Mouse (Mus musculus) Muller cell, postnatal 12 days (primary cell): ENCODE data around the gene Olfr202.
"Not testable (repeated sequence)": the region's sequence is repeated elsewhere in the genome, so short reads cannot be mapped to it uniquely, and the experiment has no call there.

ENCODE experiments used
- DNase-seq: peaks from one replicate; pipeline ENCODE4 v3.0.0-alpha.2; 2015; ENCODE audit errors: inconsistent ontology term

The Olfr202 gene

DNA sequence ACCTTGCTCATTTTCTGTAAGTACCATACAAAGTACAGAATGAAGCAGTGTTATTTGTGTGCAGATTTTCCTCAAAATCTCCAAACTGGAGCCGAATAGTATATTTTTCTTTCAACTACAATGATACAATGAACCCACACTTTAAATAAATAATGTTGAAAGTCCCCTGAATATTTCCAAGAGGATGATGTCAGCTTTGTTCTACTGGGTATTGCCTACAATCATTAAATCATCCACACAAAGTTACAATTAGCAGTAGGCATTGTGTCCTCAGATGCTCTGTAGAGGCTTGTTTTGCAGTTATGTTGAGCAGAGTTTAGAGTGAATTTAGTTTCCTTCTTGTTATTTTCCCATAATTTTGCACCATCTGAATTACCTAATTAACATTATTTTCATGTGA is at the start of gene Olfr202:
TSS of gene Olfr202 (minus strand) at position 101 of the 400 bp plus-strand sequence.
- DNase-seq: no peak

DNA sequence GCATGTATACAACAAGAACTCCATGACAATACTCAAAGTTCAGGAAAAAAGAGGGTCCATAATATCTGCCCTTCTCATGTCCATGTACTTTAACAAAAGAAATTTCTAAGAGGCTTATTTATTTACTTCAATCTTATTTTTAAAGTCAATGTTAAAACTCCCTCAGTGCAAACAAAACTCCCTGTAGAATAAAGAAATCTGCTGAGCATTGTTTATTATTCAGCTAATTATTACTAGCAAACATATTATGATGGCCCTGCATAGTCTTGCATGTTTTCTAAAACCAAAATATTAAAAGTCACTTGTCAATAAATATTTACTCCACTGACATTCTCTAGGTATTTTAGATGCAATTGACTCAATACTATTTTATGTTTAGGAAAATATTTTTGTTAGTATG is 44.4 kb upstream of the Olfr202 start, which contains the start of gene Olfr205:
TSS of gene Olfr205 (minus strand) at position 101 of the 400 bp plus-strand sequence.
- no peak for DNase-seq

DNA sequence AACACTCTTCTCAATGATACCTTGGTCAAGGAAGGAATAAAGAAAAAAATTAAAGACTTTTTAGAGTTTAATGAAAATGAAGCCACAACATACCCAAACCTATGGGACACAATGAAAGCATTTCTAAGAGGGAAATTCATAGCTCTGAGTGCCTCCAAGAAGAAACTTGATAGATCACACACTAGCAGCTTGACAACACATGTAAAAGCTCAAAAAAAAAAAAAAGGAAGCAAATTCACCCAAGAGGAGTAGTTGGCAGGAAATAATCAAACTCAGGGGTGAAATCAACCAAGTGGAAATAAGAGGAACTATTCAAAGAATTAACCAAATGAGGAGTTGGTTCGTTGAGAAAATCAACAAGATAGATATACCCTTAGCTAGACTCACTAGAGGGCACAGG is 36.7 kb upstream of the Olfr202 start:
- not testable (repeated sequence) for DNase-seq

DNA sequence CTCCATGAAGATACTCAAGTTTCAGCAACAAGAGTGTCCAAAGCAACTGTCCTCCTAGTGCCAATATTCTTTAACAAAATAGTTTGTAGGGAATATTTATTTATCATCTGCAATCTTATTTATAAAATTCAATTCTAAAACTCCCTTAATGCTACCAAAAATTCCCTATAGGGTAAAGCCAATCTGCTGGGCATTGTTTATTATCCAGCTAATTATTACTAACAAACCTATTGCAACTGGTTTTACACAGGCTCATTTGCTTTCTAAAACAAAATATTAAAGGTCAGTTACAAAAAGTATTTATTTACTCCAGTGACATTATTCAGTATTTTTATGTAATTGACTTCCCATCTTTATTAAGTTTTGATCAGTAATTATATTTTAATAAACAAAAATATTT is 31.6 kb upstream of the Olfr202 start, which contains the start of gene Olfr204:
TSS of gene Olfr204 (minus strand) at position 101 of the 400 bp plus-strand sequence.
- DNase-seq: no peak

DNA sequence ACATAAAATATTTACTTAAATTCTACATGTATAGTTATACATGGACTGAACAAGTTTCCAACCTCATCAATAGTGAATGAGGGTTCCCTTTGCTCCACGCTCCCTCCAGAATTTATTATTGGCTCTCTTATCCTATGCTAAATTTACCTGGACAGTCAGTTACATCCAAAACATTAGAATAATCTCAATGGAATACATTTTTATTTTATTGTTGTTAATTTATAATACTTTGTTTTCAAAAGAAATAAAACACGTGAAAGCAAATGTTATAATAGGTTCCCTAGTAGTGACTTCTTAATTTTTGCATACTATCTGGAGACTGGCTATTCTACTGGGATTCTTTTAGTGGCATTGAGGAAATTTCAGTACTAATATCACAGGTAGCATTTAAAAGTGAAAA is 12.0 kb upstream of the Olfr202 start, which contains the start of gene Olfr203:
TSS of gene Olfr203 (plus strand) at position 301 of the 400 bp plus-strand sequence.
- no peak for DNase-seq

DNA sequence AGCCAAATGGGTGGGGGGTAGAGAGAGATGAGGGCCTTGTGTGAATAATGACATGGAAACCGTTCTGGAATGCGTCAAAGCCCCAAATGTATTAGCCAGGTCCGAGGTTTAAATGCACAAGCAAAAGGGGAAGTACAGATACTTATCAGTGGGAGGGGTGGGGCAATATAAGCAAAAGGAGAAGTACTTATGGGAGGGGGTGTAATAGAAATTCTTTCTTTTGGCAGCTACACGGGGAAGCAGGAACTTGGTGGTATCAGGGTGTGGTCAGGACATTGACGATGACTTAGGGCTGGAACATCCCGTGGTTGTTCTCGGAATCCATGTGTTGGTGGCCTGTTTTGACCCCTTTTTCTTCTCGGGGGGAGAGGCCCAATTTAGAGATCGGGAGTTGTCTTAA is 983 bp upstream of the Olfr202 start:
- not testable (repeated sequence) for DNase-seq

DNA sequence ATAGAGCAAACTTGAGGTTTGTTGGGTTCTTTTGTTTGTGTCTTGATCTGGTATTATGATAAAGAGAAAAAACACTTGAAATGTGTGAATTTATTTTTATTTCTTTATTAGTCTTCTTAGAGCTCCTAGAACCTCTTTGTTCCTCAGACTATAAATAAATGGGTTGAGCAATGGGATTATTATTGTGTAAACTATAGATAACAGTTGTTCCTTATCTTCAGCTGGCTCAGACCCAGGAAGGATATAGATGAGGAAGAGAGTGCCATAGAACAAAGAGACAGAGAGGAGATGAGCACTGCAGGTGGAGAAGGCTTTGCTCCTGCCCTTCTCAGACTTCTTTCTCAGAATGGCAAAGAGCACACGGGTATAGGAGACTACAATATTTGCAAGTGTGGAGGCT is 3.1 kb downstream of the Olfr202 start:
- no peak for DNase-seq

DNA sequence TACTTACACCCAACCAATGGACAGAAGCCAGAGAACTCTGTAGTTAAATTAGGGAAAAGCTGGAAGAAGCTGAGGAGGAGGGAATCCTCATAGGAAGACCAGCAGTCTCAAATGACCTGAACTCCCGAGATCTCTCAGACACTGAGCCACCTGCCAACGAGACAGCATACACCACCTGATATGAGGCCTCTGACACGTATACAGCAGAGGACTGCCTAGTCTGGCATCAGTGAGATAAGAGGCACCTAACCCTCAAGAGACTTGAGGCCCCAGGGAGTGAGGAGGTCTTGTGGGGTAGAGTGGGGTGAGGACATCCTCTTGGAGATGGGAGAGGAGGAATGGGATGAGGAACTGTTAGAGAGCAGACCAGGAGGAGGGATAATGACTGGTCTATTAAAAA is 6.1 kb downstream of the Olfr202 start:
- DNase-seq: no peak

DNA sequence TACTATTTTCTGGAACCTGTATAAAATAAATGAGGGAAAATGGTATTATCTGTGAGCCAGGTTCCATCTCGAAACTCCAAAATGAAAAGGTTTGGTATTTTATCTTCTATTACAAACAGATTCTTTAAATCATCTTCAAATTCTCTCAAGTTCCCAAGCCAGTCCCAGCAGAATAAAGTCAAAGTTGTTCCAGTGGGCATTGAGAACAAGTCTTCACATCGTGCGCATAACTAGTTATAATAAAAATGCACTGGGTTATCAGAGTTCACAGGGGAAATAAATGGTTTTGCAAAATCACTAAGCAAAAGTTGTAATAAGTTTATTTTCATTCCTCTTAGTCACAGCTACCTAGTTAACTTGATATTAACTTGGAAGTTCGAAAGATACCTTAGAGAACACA is 14.1 kb downstream of the Olfr202 start, which contains the start of gene Olfr201:
TSS of gene Olfr201 (minus strand) at position 101 of the 400 bp plus-strand sequence.
- DNase-seq: not testable (repeated sequence)

DNA sequence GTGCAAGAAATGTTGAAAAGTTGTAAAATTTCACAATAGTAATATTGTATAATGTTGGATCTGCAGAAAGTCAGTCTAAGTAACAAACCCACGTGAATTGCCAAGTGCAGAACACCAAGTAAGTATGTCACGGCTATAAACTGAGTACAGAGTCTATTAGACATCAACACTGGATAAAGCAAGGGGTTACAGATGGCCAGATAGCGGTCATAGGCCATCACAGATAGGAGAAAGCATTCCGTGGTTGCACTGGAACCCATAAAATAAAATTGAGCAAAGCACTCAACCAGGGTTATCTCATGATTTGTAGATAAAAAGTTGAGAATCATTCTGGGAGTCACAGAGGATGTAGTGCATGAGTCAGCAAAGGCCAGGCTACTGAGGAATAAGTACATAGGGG is 17.5 kb downstream of the Olfr202 start:
- not testable (repeated sequence) for DNase-seq

DNA sequence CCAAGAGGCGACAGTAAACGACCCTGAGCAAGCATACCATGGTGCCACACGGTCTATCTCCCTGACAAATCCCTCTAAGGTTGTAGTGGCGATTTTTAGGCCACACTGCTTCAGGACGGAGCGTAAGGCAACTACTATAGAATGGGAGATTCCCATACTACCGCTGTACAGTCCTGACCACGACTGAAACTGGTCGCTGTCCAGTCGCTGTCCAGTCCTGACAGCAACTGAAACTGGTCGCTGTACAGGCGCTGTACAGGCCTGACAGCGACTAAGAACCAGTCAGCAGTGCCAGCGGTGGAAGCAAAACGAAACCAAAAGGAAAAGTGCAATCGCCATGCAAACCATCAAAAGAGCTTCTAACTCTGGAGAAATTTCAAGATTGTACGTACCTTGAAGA is 36.9 kb downstream of the Olfr202 start:
- DNase-seq: no peak
